17 mouse cellular contexts compared by ENCODE assay signal in the genomic region with DNA sequence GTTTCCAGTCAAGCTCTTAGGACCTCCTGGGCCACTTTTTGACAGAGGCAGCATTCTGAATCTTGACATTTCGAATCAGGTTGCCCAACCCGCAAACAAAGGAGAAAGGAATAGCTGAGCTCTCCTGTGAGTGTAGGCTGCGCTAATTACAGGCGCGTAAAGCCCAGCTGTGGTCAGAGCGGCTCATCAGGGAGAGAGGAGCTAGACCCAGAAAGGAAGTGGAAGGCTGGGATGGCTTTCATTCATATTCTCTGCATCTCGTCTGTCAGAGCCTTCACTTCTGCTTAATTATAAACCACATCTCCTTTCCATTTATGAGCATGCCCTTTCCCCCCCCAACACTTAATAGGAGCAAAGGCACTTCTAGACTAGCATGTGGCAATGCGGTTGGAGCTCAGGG.
DNase-seq lines count a peak whose midpoint lies in the region; ATAC-seq and TF ChIP-seq lines count a peak whose summit lies in the region.
"Had no signal": no experiment of that assay in that cellular context is flagged by ENCODE, and none has a peak within 500 bp of the region (broad histone marks: within the 10 kb centered on the region; RNA-seq: fewer than 3 reads in every experiment).

No protein-coding gene starts in this region.

- no peaks in the 10 kb centered on the region for H3K9me3 ChIP-seq in kidney, embryonic 14.5 days (ENCODE audit: control insufficient read depth, low read length)
- H3K9me3 ChIP-seq: heart, embryonic 12.5 days; neural tube, embryonic 15.5 days had no signal

- no peaks in the 10 kb centered on the region for H3K36me3 ChIP-seq in kidney, adult 2 months (ENCODE audit: control insufficient read depth, insufficient read depth, low read length)
- no peaks in the 10 kb centered on the region for H3K36me3 ChIP-seq in kidney, embryonic 14.5 days (ENCODE audit: control insufficient read depth, insufficient read depth, low read length)
- H3K36me3 ChIP-seq: heart, embryonic 12.5 days; neural tube, embryonic 15.5 days had no signal

- no peak for TF ChIP-seq CTCF in kidney, adult 2 months (conservative IDR thresholded peaks at IDR 0.05; ENCODE audit: insufficient read depth, insufficient read length, low read depth, low read length)

- no peak for ATAC-seq in kidney, embryonic 14.5 days (ENCODE audit: low FRiP score, low TSS enrichment)
- ATAC-seq in cerebellum, adult (ENCODE audit: insufficient number of reproducible peaks, low FRiP score, low TSS enrichment): no peak
- ATAC-seq: intestine, embryonic 16.5 days had no signal

- DNase-seq in kidney, adult 2 months: peak; percentile 5
- DNase-seq in Muller cell, postnatal 12 days (ENCODE audit: inconsistent ontology term): peak; percentile 48
- peak; percentile 28 for DNase-seq in embryo, embryonic 11 days
- peak; percentile 12 for DNase-seq in mesoderm, embryonic 11.5 days (ENCODE audit: low read depth, low spot score)
- DNase-seq in thymus, postnatal 14 days: no peak
- DNase-seq in kidney, postnatal 25 days: no peak
- DNase-seq: cerebellum, adult 11-12 months; cerebellum, postnatal 36 days; gastrocnemius, postnatal 36 days; heart, postnatal 36 days; lung, adult 2 months had no signal

- H3K27ac ChIP-seq in kidney, adult 2 months (ENCODE audit: insufficient read depth, low read depth, low read length): no peak overlapping the region
- H3K27ac ChIP-seq in kidney, embryonic 14.5 days (ENCODE audit: low read depth, low read length): no peak overlapping the region
- H3K27ac ChIP-seq: neural tube, embryonic 15.5 days had no signal

- no peak for TF ChIP-seq POLR2A in kidney, adult 2 months (IDR thresholded peaks at IDR 0.05; ENCODE audit: low read depth, low read length)

- 71% methylated on average over 8 of the region's 8 CpGs for WGBS in kidney, adult 2 months
- WGBS in kidney, embryonic 14.5 days: 69% methylated on average over 8 of the region's 8 CpGs

- no peak overlapping the region for H3K4me2 ChIP-seq in kidney, embryonic 14.5 days (replicated peaks; ENCODE audit: low read depth, low read length)
- H3K4me2 ChIP-seq: heart, embryonic 12.5 days; neural tube, embryonic 15.5 days had no signal

- H3K27me3 ChIP-seq in kidney, adult 2 months (replicated peaks; ENCODE audit: control insufficient read depth, insufficient read depth, low read length): no peaks in the 10 kb centered on the region
- no peaks in the 10 kb centered on the region for H3K27me3 ChIP-seq in kidney, embryonic 14.5 days (ENCODE audit: control insufficient read depth, insufficient read depth, low read length)
- H3K27me3 ChIP-seq: heart, embryonic 12.5 days; neural tube, embryonic 15.5 days had no signal

- H3K4me3 ChIP-seq in kidney, adult 2 months (ENCODE audit: insufficient read depth, low read depth, low read length): no peak overlapping the region
- no peak overlapping the region for H3K4me3 ChIP-seq in kidney, embryonic 14.5 days (ENCODE audit: low read length)
- H3K4me3 ChIP-seq: erythroblast, embryonic 14.5 days; heart, embryonic 12.5 days; neural tube, embryonic 15.5 days had no signal

- H3K4me1 ChIP-seq in kidney, adult 2 months (ENCODE audit: control insufficient read depth, insufficient read depth, low read length): no peaks in the 10 kb centered on the region
- H3K4me1 ChIP-seq in kidney, embryonic 14.5 days (ENCODE audit: control insufficient read depth, insufficient read depth, low read length): no peaks in the 10 kb centered on the region
- H3K4me1 ChIP-seq: heart, embryonic 12.5 days; neural tube, embryonic 15.5 days had no signal

- no peak overlapping the region for H3K9ac ChIP-seq in kidney, embryonic 14.5 days (ENCODE audit: low read depth, low read length)
- H3K9ac ChIP-seq: heart, embryonic 12.5 days; neural tube, embryonic 15.5 days had no signal

Comparison
In these comparisons a context has a peak if more than half of its experiments do, and no peak if none do; other contexts are left out.
1. DNase-seq: peak in kidney, adult 2 months (single experiment), Muller cell, postnatal 12 days (single experiment), embryo, embryonic 11 days (single experiment) and mesoderm, embryonic 11.5 days (single experiment); none in thymus, postnatal 14 days (single experiment) and kidney, postnatal 25 days (0 of 2).